Mouse (Mus musculus) lung, embryonic 16.5 days (tissue): Measurements from ENCODE around the gene 4930455H04Rik. TPM values are rescaled to one million over a fixed set of nuclear protein-coding genes. Genes with fewer than 3 reads are reported as not detected.

Experiments
- ATAC-seq: fragments of 200-750 bp; cut with Nextera tagmentation; 2 replicates; pipeline ENCODE4 v1.8.0; 2017; ENCODE audit warnings: low read depth, mild to moderate bottlenecking, moderate library complexity
- H3K27ac ChIP-seq: fragments of 300-500 bp; sonication (generic); 2 replicates; pipeline ENCODE4 v1.5.1; 2014; ENCODE audit warnings: mild to moderate bottlenecking, control low read depth, low read length
- H3K27me3 ChIP-seq: fragments of 300-500 bp; sonication (generic); 2 replicates; pipeline ENCODE4 v1.6.1; 2014; ENCODE audit warnings: low read depth, low read length, mixed read lengths; ENCODE audit not compliant: control insufficient read depth, insufficient read depth
- H3K36me3 ChIP-seq: fragments of 300-500 bp; sonication (generic); 2 replicates; pipeline ENCODE4 v1.6.1; 2014; ENCODE audit warnings: low read length; ENCODE audit not compliant: control insufficient read depth, insufficient read depth
- H3K4me1 ChIP-seq: fragments of 300-500 bp; sonication (generic); replicated peaks from 2 replicates; pipeline ENCODE4 v1.6.1; 2014; ENCODE audit warnings: low read length, mixed read lengths; ENCODE audit not compliant: control insufficient read depth, insufficient read depth
- H3K4me2 ChIP-seq: fragments of 300-500 bp; sonication (generic); 2 replicates; pipeline ENCODE4 v1.6.1; 2014; ENCODE audit warnings: low read depth, low read length, control low read depth
- H3K4me3 ChIP-seq: fragments of 300-500 bp; sonication (generic); 2 replicates; pipeline ENCODE4 v1.5.1; 2014; ENCODE audit warnings: mild to moderate bottlenecking, low read length, control low read depth
- H3K9ac ChIP-seq: fragments of 300-500 bp; sonication (generic); 2 replicates; pipeline ENCODE4 v1.6.1; 2014; ENCODE audit warnings: low read length, control low read depth
- H3K9me3 ChIP-seq: fragments of 300-500 bp; sonication (generic); 2 replicates; pipeline ENCODE4 v1.6.1; 2016; ENCODE audit warnings: low read length; ENCODE audit not compliant: control insufficient read depth
- WGBS: fragments of 180-500 bp; shearing (Covaris S2); extraction: QIAGEN DNeasy Blood & Tissue Kit; methylation state at CpG from one replicate; pipeline ENCODE4 v1.1.7; 2014; 5-methylcytosine and 5-hydroxymethylcytosine counted together
- polyA plus RNA-seq: library from polyadenylated mRNA; unstranded; fragments of >200 nt; fragmentation: Nextera tagmentation; extraction: Ambion mirVana; gene quantifications from 2 replicates; pipeline ENCODE4 v1.2.1, GENCODE M21; 2015

The 4930455H04Rik gene
- polyA plus RNA-seq, 1 experiment from 2014 or later, result not detected

GRCm38 (mm10) chr3:117007340-117007739 lies 39.3 kb downstream of the 4930455H04Rik start:
- no peak for ATAC-seq

GRCm38 (mm10) chr3:117010182-117010581 lies 42.1 kb downstream of the 4930455H04Rik start:
- no peak for ATAC-seq
- Histone ChIP-seq H3K4me3 (no peak overlapping the region), H3K4me2 (no peak overlapping the region), H3K4me1 (no peaks in the 10 kb centered on the region), H3K27ac (no peak overlapping the region), H3K27me3 (no peaks in the 10 kb centered on the region), H3K9ac (no peak overlapping the region), H3K36me3 (no peaks in the 10 kb centered on the region), H3K9me3 (no peaks in the 10 kb centered on the region)
- 41% methylated on average over 6 of the region's 6 CpGs for WGBS

More at GRCm38 (mm10) chr3:117007340-117007739, 39.3 kb downstream of the 4930455H04Rik start:
- Histone ChIP-seq H3K27me3 (no peaks in the 10 kb centered on the region), H3K36me3 (no peaks in the 10 kb centered on the region), H3K9ac (no peak overlapping the region), H3K4me3 (no peak overlapping the region), H3K9me3 (no peaks in the 10 kb centered on the region), H3K4me1 (no peaks in the 10 kb centered on the region), H3K27ac (no peak overlapping the region), H3K4me2 (no peak overlapping the region)
- WGBS, result 84% methylated on average over 6 of the region's 6 CpGs

- H3K9me3 ChIP-seq, result no peaks in the 10 kb centered on the region
- no peak overlapping the region for H3K27ac ChIP-seq
- no peak for ATAC-seq
- no peaks in the 10 kb centered on the region for H3K36me3 ChIP-seq
- WGBS, result 80% methylated on average over 3 of the region's 3 CpGs
- H3K4me3 ChIP-seq, result no peak overlapping the region
- no peak overlapping the region for H3K9ac ChIP-seq
- no peak overlapping the region for H3K4me2 ChIP-seq
- H3K4me1 ChIP-seq, result no peaks in the 10 kb centered on the region
- H3K27me3 ChIP-seq, result no peaks in the 10 kb centered on the region; the same call in 1 of the 2 replicates
Measured at GRCm38 (mm10) chr3:117020319-117020718, 52.3 kb downstream of the 4930455H04Rik start.

GRCm38 (mm10) chr3:117021907-117022306 lies 53.8 kb downstream of the 4930455H04Rik start:
- no peak overlapping the region for H3K9ac ChIP-seq
- H3K4me3 ChIP-seq, result no peak overlapping the region
- WGBS, result 55% methylated on average over 7 of the region's 7 CpGs
- no peak for ATAC-seq
- no peaks in the 10 kb centered on the region for H3K36me3 ChIP-seq
- H3K27ac ChIP-seq, result no peak overlapping the region
- H3K4me1 ChIP-seq, result no peaks in the 10 kb centered on the region
- H3K9me3 ChIP-seq, result no peaks in the 10 kb centered on the region
- H3K27me3 ChIP-seq, result no peaks in the 10 kb centered on the region; the same call in 1 of the 2 replicates
- H3K4me2 ChIP-seq, result no peak overlapping the region

- H3K27ac ChIP-seq, result no peak overlapping the region
- H3K36me3 ChIP-seq, result no peaks in the 10 kb centered on the region
- no peaks in the 10 kb centered on the region for H3K4me1 ChIP-seq
- H3K4me2 ChIP-seq, result no peak overlapping the region
- WGBS, result 38% methylated on average over 1 of the region's 1 CpGs
- H3K4me3 ChIP-seq, result no peak overlapping the region
- H3K27me3 ChIP-seq, result no peaks in the 10 kb centered on the region; the same call in 1 of the 2 replicates
- no peaks in the 10 kb centered on the region for H3K9me3 ChIP-seq
- no peak overlapping the region for H3K9ac ChIP-seq
- no peak for ATAC-seq
Measured at GRCm38 (mm10) chr3:117024111-117024510, 56.0 kb downstream of the 4930455H04Rik start.

- no peaks in the 10 kb centered on the region; the same call in 1 of the 2 replicates for H3K27me3 ChIP-seq
- H3K9me3 ChIP-seq, result no peaks in the 10 kb centered on the region
- H3K9ac ChIP-seq, result no peak overlapping the region
- no peaks in the 10 kb centered on the region for H3K36me3 ChIP-seq
- no peak overlapping the region for H3K4me3 ChIP-seq
- no peaks in the 10 kb centered on the region for H3K4me1 ChIP-seq
- WGBS, result 63% methylated on average over 5 of the region's 5 CpGs
- H3K27ac ChIP-seq, result no peak overlapping the region
- no peak overlapping the region for H3K4me2 ChIP-seq
- no peak for ATAC-seq
Measured at GRCm38 (mm10) chr3:117024557-117024956, 56.5 kb downstream of the 4930455H04Rik start.

GRCm38 (mm10) chr3:117025421-117025820 lies 57.4 kb downstream of the 4930455H04Rik start:
- Histone ChIP-seq H3K36me3 (no peaks in the 10 kb centered on the region), H3K9ac (no peak overlapping the region), H3K27me3 (no peaks in the 10 kb centered on the region; the same call in 1 of the 2 replicates), H3K4me1 (no peaks in the 10 kb centered on the region), H3K27ac (no peak overlapping the region), H3K4me2 (no peak overlapping the region), H3K4me3 (no peak overlapping the region), H3K9me3 (no peaks in the 10 kb centered on the region)
- no peak for ATAC-seq
- WGBS, result 68% methylated on average over 3 of the region's 3 CpGs

Other genes with a start within 250 kb of the 4930455H04Rik start
- 17.6 and 18.3 TPM in 2 replicates for gene Agl, start 160.1 kb upstream of the 4930455H04Rik start, polyA plus RNA-seq
- 7.2 and 7.5 TPM in 2 replicates for gene Frrs1, start 108.8 kb upstream of the 4930455H04Rik start, polyA plus RNA-seq
- 9.8 and 11.7 TPM in 2 replicates for gene Palmd, start 720 bp downstream of the 4930455H04Rik start, polyA plus RNA-seq